Mouse (Mus musculus): ENCODE measurements around the gene Gabbr2. TPM values are rescaled to one million over a fixed set of nuclear protein-coding genes. Genes with fewer than 3 reads are reported as not detected.

Gene Gabbr2
- total RNA-seq, 2 experiments from 2014 or later = 0.27 to 0.35 TPM

GRCm38 (mm10) chr4:46625101-46625500 lies 366.6 kb downstream of the Gabbr2 start:
- DNase-seq (ENCODE audit: low spot score in 2 of 2) = no peak

GRCm38 (mm10) chr4:46623007-46623406 lies 368.7 kb downstream of the Gabbr2 start:
- DNase-seq (ENCODE audit: low spot score in 2 of 2) = no peak

GRCm38 (mm10) chr4:46620946-46621345 lies 370.7 kb downstream of the Gabbr2 start:
- no peak for DNase-seq (ENCODE audit: low spot score in 2 of 2)

- DNase-seq (ENCODE audit: low spot score in 2 of 2) = no peak
Observed at GRCm38 (mm10) chr4:46620330-46620729, 371.3 kb downstream of the Gabbr2 start.

- DNase-seq (ENCODE audit: low spot score in 2 of 2) = no peak
Observed at GRCm38 (mm10) chr4:46618196-46618817, 373.4 kb downstream of the Gabbr2 start.

- DNase-seq (ENCODE audit: low spot score in 2 of 2) = no peak
Observed at GRCm38 (mm10) chr4:46617408-46617807, 374.3 kb downstream of the Gabbr2 start.

- no peak for DNase-seq (ENCODE audit: low spot score in 2 of 2)
Observed at GRCm38 (mm10) chr4:46614641-46615040, 377.0 kb downstream of the Gabbr2 start.

- no peak for DNase-seq (ENCODE audit: low spot score in 2 of 2)
Observed at GRCm38 (mm10) chr4:46613618-46614017, 378.1 kb downstream of the Gabbr2 start.

Other genes starting within 250 kb of the Gabbr2 start
- gene Anks6, start 65.6 kb upstream of the Gabbr2 start, total RNA-seq (2021) = 1 to 10 TPM; 3.6 to 4.7 TPM
- 1 to 10 TPM in 1 of 2 experiments, under 1 TPM in 1; 0.73 to 1.1 TPM for gene Galnt12, start 100.0 kb upstream of the Gabbr2 start, total RNA-seq (2021)
- 10 to 100 TPM; 16.7 to 53.8 TPM for gene Col15a1, start 216.3 kb upstream of the Gabbr2 start, total RNA-seq (2021)